Mouse (Mus musculus) E14TG2a.4 (cell line): ENCODE results near the gene Tesc.
A peak's percentile ranks its signal among the peaks of the same experiment; 100 is the strongest.

Source experiments
- H3K27me3 ChIP-seq: 2 replicates; pipeline ENCODE4 v1.6.1; 2014; ENCODE audit warnings: low read length, control low read depth; ENCODE audit not compliant: insufficient read depth
- H3K36me3 ChIP-seq: 2 replicates; pipeline ENCODE4 v1.6.1; 2014; ENCODE audit warnings: low read length, control low read depth; ENCODE audit not compliant: insufficient read depth
- H3K4me1 ChIP-seq: replicated peaks from 2 replicates; pipeline ENCODE4 v1.6.1; 2014; ENCODE audit warnings: low read depth, low read length, control low read depth
- H3K4me3 ChIP-seq: replicated peaks from 2 replicates; pipeline ENCODE4 v1.5.1; 2014; ENCODE audit warnings: mild to moderate bottlenecking, low read length
- H3K9me3 ChIP-seq: 2 replicates; pipeline ENCODE4 v1.6.1; 2014; ENCODE audit warnings: low read length, control low read depth
- CTCF ChIP-seq: conservative IDR thresholded peaks from 2 replicates; pipeline ENCODE4 v1.5.1; 2014; ENCODE audit warnings: low read length
- NANOG ChIP-seq: IDR thresholded peaks from 2 replicates; pipeline ENCODE4 v1.6.1; 2014; ENCODE audit warnings: borderline replicate concordance, low read length, mixed read lengths
- POU5F1 ChIP-seq: IDR thresholded peaks from 2 replicates; pipeline ENCODE4 v1.6.1; 2014; ENCODE audit warnings: low read length, borderline replicate concordance

Gene Tesc

DNA sequence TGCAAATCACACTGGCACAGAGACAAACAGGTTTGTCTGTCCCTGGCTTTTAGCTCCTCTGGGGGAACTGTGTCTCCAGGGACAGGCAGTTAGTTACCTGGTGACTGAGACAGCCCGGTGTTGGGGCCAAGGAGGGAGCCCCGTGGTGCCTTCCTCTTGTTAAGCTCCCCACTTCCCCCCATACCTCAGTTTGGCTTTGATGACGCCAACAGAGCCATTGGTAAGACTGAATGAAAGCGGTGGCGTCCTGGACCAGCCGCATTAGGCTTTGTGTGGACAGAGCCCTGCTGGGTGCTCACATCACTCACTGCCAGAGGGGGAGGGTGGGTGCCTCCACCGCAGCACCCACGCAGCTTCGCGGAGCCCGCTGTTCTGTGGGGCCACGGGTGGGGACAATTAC is 1.7 kb upstream of the Tesc start:
- Histone ChIP-seq H3K4me1 (peaks cover 44% of the 10 kb centered on the region), H3K27me3 (peaks cover 66% of the 10 kb centered on the region), H3K9me3 (no peaks in the 10 kb centered on the region), H3K36me3 (no peaks in the 10 kb centered on the region), H3K4me3 (peak overlapping the region; percentile 80)
- TF ChIP-seq NANOG (no peak), CTCF (no peak), POU5F1 (no peak)

DNA sequence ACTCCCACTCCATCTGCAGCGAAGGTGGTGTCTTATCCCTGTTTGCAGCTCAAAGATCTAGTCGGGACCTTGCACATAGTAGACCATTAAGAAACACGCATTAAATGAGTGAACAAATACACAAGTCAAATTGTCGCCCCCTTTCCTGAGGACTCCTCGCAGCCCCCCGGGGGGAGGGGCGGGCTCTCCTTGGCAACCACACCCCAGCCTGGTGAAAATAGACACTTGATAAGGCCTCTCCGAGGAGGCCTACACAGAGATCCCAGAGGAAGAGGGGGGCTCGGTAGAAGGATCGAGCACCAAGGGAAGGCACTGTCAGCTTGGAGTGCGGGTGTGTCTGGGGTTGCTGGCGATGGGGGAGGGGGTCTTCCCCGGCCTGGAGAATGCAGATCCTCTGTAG is 1.2 kb upstream of the Tesc start:
- no peaks in the 10 kb centered on the region for H3K9me3 ChIP-seq
- H3K36me3 ChIP-seq: no peaks in the 10 kb centered on the region
- H3K27me3 ChIP-seq: peaks cover 66% of the 10 kb centered on the region
- peaks cover 48% of the 10 kb centered on the region for H3K4me1 ChIP-seq
- H3K4me3 ChIP-seq: peak overlapping the region; percentile 80
- TF ChIP-seq NANOG (no peak), CTCF (no peak), POU5F1 (no peak)

DNA sequence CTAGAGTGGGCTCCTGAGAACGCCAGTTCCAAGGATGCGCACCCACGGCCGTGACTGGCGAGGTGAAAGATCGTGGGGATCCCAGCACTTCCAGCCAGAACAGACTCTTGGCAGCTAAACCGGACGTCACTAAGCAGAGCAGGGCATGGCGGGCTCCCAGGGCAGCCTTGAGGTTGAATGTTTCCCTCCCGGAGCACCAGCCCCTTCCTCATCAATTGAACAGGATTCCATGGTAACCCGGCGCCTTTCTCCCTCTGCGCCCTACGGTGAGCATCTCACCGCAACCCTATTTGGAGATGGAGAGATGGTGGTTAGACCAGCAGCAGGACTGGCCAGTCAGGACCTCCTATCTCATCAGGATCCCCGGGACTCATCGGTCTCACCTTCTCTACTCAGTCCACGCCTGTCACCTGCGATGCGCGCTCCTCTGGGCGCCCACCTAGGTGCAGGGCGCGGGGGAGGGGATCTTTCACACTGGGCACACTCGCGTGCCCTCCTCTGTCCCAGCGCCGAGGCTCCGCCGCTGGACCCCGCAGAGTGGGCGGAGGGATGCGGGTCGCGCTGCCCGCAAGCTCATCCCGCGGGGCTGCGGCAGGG is 344 bp upstream of the Tesc start:
- peaks cover 66% of the 10 kb centered on the region for H3K27me3 ChIP-seq
- H3K9me3 ChIP-seq: no peaks in the 10 kb centered on the region
- no peaks in the 10 kb centered on the region for H3K36me3 ChIP-seq
- peaks cover 54% of the 10 kb centered on the region for H3K4me1 ChIP-seq
- TF ChIP-seq NANOG (no peak), POU5F1 (no peak), CTCF (no peak)
- peak overlapping the region; percentile 80 for H3K4me3 ChIP-seq

DNA sequence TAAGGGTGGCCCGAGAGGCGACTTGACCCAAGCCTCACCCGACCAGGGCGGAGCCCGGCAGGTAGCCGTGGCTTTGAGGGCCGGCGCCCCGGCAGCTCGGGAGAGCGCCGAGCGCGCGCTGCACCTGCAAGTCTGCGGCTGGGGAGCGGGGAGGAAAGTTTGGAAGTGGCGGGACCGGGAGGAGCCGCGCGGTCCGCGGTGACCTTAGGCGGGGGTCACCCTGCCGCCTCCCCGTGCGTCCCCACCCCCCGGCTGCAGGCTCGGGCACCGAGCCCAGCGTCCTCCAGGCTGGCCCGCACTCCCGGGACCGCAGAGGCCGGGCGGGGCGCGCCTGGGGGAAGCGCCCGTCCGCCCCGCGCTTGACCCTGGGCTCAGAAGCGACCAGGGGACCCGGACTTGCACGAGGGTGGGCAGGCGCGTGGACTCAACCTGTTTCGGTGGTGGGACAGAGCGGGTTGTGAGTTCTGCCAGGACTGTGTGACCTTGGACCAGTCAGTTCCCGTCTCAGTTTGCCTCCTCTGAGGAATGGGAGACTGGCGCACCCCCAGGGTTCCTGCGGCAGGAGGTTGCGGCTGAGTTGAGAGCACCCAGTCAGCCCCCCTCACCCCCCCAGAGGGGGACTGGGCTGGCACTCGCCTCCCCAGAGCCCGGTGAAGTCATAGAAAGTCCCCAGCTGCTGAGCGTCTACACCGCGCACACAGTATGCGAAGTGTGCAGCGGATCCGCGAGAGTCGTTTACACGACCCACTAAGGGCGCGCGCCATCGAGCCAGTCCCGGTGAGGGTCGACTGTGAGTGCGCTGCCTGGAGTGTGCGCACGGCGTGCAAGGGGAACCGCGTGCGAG is 870 bp downstream of the Tesc start:
- no peaks in the 10 kb centered on the region for H3K36me3 ChIP-seq
- TF ChIP-seq POU5F1: no peak
- no peak for TF ChIP-seq CTCF
- no peak for TF ChIP-seq NANOG

DNA sequence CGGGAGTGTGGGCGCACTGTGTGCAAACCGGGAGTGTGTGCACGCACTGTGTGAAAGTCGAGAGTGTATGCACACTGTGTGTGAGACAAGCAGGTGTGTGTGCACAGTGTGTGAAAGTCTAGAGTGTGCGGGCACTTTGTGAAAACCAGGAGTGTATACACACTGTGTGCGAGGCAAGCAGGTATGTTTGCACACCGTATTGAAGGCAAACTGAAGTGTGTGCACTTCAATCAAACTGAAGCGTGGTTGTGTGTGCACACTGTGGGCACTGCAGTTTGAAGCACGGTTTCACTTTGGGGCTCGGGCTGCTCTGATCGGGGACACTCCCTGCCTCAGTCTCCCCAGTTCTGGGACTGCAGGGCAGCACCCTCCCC is 1.5 kb downstream of the Tesc start:
- Histone ChIP-seq H3K9me3 (no peaks in the 10 kb centered on the region), H3K4me3 (peak overlapping the region; percentile 80), H3K27me3 (peaks cover 62% of the 10 kb centered on the region), H3K36me3 (no peaks in the 10 kb centered on the region), H3K4me1 (peaks cover 68% of the 10 kb centered on the region)
- TF ChIP-seq POU5F1 (no peak), CTCF (no peak), NANOG (no peak)

More for the DNA sequence above, 870 bp downstream of the Tesc start:
- H3K27me3 ChIP-seq: peaks cover 62% of the 10 kb centered on the region
- H3K9me3 ChIP-seq: no peaks in the 10 kb centered on the region
- H3K4me1 ChIP-seq: peaks cover 62% of the 10 kb centered on the region
- peak overlapping the region; percentile 80 for H3K4me3 ChIP-seq

DNA sequence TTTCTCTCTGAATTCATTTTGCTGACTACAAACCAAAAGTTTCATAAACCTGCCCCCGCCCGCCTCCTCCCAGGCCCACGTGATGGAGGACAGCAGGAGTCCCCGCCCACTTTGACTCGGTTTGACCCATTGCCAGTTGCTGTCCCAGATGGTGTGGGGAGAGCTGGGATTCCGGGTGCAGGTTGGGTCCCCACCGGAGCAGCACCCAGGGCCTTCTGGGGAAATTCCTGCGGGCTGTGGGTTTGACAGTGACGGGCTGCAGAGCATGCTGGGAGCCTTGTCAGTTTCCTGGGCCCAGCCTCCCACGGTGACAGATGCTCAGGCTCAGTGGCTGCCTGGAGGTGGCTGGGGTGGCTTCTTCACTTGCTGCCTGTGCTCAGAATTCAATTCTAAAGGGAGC is 1.9 kb downstream of the Tesc start:
- no peaks in the 10 kb centered on the region for H3K9me3 ChIP-seq
- H3K4me3 ChIP-seq: peak overlapping the region; percentile 80
- H3K27me3 ChIP-seq: peaks cover 60% of the 10 kb centered on the region
- H3K4me1 ChIP-seq: peaks cover 72% of the 10 kb centered on the region
- no peaks in the 10 kb centered on the region for H3K36me3 ChIP-seq
- no peak for TF ChIP-seq NANOG
- TF ChIP-seq CTCF: no peak
- no peak for TF ChIP-seq POU5F1

DNA sequence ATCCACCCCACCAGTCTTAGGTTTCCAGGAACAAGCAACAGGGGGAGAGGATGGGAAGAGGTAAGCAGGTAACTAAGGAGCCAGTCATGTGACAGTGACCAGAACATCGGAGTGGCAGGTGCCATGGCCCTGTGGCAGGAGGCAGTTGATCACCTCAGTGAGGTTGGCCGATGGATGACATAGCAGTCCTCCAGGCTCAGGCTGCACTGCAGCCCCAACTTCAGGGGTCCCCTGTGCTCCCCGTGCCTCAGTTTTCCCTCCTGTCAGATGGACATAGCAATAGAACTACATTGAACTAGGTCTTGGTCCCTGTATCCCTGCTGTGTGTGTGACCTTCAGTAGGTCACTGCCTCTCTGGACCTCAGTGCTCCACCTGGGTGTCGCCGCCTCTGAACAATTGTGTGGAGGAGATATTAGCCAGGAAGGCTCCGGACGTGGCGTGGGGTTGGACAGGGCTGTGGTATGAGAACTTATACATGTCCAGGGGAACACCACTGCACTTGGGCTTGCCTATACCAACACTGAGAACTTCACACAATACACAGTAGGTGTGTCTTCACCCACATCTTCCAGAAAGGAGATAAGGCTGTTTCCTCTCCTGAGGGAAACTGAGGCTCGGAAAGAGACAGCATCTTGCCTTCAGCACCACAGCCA is 2.6 kb downstream of the Tesc start:
- no peak overlapping the region for H3K4me3 ChIP-seq
- no peaks in the 10 kb centered on the region for H3K36me3 ChIP-seq
- H3K9me3 ChIP-seq: peaks cover 4% of the 10 kb centered on the region
- H3K27me3 ChIP-seq: peaks cover 56% of the 10 kb centered on the region
- H3K4me1 ChIP-seq: peaks cover 73% of the 10 kb centered on the region
- TF ChIP-seq POU5F1 (no peak), CTCF (no peak), NANOG (no peak)

DNA sequence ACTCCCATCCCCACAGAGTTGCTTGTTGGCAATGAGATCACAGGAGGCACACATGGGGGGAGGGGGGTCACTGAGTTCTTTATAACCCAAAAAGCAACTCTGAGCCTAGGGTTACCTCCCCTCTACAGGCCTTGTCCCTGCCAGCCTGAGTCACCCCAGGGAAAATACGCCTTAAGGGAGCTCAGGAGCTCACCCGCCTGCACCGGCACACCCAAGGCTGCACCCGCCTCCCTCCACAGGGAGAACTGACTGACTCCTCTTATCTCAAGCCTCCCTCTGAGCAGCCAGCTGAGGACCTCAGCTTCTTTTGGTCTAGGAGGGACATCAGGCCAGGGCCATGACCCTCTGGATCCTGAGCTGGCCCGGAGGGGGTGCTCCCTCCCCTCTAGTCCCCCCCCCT is 3.5 kb downstream of the Tesc start:
- Histone ChIP-seq H3K9me3 (peaks cover 6% of the 10 kb centered on the region), H3K4me3 (no peak overlapping the region)
- TF ChIP-seq POU5F1: no peak
- no peak for TF ChIP-seq NANOG
- TF ChIP-seq CTCF: no peak

More for the DNA sequence above, 3.5 kb downstream of the Tesc start:
- Histone ChIP-seq H3K27me3 (peaks cover 47% of the 10 kb centered on the region), H3K36me3 (no peaks in the 10 kb centered on the region), H3K4me1 (peaks cover 72% of the 10 kb centered on the region)
